Mouse (Mus musculus) spleen, adult 2 months (tissue): ENCODE measurements at regions not wholly inside any gene's neighbourhood (a gene's known extent, or its start where the extent isn't known, plus 50 kb on each side); places are given as distances from the start of the nearest gene placed in this dataset.

Experiments
- DNase-seq, 2 experiments: peaks; one replicate each; pipeline versions ENCODE4 v3.0.0 to v3.0.0-alpha.2; 2012 to 2021; ENCODE audit warnings: low spot score in 2 of 2, low read depth in 1 of 2
- H3K27ac ChIP-seq: fragments of 200-500 bp; 2 replicates; pipeline ENCODE4 v1.5.1; 2012; ENCODE audit warnings: low read length, inconsistent platforms; ENCODE audit not compliant: insufficient read depth
- H3K27me3 ChIP-seq: fragments of 200-500 bp; 2 replicates; pipeline ENCODE4 v1.6.1; 2012; ENCODE audit warnings: mild to moderate bottlenecking, moderate library complexity, low read length, inconsistent platforms; ENCODE audit not compliant: control insufficient read depth, insufficient read depth
- H3K36me3 ChIP-seq: fragments of 200-500 bp; 2 replicates; pipeline ENCODE4 v1.6.1; 2012; ENCODE audit warnings: mild to moderate bottlenecking, low read length, inconsistent platforms; ENCODE audit not compliant: control insufficient read depth, insufficient read depth
- H3K4me1 ChIP-seq: fragments of 200-500 bp; 2 replicates; pipeline ENCODE4 v1.6.1; 2011; ENCODE audit warnings: inconsistent platforms; ENCODE audit not compliant: control insufficient read depth, insufficient read depth, insufficient read length
- H3K4me3 ChIP-seq: fragments of 200-500 bp; 2 replicates; pipeline ENCODE4 v1.5.1; 2011; ENCODE audit warnings: mild to moderate bottlenecking, inconsistent platforms; ENCODE audit not compliant: insufficient read depth, insufficient read length; ENCODE audit errors: extremely low read depth
- CTCF ChIP-seq: fragments of 200-500 bp; IDR thresholded peaks from 2 replicates; pipeline ENCODE4 v1.5.1; 2011; ENCODE audit warnings: mild to moderate bottlenecking, inconsistent platforms; ENCODE audit not compliant: insufficient read depth, insufficient read length, insufficient replicate concordance; ENCODE audit errors: extremely low read depth
- POLR2A ChIP-seq: fragments of 200-500 bp; IDR thresholded peaks from 2 replicates; pipeline ENCODE4 v1.6.1; 2011; ENCODE audit warnings: low read depth, low read length, inconsistent platforms
- WGBS: fragments of 180-500 bp; shearing (Covaris S2); methylation state at CpG from one replicate; pipeline ENCODE4 v1.1.7; 2018; 5-methylcytosine and 5-hydroxymethylcytosine counted together

DNA sequence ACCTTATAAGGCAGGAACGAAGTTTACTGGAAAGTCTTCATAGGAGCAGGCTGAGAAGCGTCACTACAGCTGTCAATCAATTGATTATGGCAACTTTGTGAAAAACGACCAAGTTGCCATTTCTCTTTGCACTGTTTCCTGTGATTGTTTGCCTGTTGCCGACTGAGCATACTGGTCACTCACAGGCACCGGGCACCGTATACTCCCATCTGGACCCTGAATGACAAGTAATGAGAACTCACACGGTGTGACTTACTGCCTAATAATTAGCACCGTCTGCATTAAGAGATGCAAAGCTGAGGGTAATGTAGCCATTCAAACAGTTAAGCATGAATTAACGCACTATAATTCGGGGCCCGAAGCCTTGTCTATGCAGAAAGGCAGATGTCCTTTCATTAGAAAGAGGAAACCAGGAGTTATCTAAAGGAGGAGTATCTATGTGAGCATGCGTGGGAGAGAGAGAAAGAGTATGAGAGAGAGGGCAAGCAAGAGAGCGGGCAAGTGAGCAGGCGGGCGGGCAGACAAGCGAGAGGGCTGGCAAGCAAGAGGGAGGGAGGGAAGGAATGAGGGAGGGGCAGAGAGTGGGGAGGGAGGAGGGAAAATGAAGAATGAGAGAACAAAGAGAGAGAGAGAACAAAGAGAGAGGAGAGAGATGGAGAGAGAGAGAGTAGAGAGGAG is 231.4 kb upstream of the Arid2 start:
- no peak for DNase-seq
- TF ChIP-seq POLR2A (no peak), CTCF (no peak)
- 65% methylated on average over 16 of the region's 16 CpGs for WGBS
- no peak overlapping the region for H3K4me3 ChIP-seq
- H3K27ac ChIP-seq, result no peak overlapping the region
- no peaks in the 10 kb centered on the region for H3K4me1 ChIP-seq
- H3K27me3 ChIP-seq, result no peaks in the 10 kb centered on the region
- H3K36me3 ChIP-seq, result no peaks in the 10 kb centered on the region

DNA sequence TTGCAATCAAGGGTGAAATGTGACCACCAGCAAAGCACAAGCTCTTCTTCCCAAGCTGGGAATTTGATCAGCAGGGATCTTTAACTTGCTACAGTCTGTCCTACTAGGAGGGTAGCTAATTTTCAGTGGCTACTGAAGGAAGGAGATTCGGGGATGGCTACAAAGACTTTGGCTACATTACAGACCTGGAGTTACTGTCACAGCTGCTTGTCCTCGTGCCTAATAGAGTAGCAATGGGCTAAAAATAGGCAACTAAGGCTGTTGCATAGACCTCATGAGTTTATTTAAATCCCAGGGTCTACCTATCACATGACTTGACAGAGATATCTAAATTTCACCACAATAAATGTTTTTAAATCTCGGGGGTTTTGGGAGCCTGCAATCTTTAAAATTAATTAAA is 227.7 kb upstream of the Arid2 start:
- no peak for DNase-seq
- H3K27ac ChIP-seq, result no peak overlapping the region
- H3K36me3 ChIP-seq, result no peaks in the 10 kb centered on the region
- no peaks in the 10 kb centered on the region for H3K27me3 ChIP-seq
- H3K4me3 ChIP-seq, result no peak overlapping the region
- 64% methylated on average over 3 of the region's 3 CpGs for WGBS
- no peaks in the 10 kb centered on the region for H3K4me1 ChIP-seq
- TF ChIP-seq POLR2A, result no peak
- TF ChIP-seq CTCF, result no peak

DNA sequence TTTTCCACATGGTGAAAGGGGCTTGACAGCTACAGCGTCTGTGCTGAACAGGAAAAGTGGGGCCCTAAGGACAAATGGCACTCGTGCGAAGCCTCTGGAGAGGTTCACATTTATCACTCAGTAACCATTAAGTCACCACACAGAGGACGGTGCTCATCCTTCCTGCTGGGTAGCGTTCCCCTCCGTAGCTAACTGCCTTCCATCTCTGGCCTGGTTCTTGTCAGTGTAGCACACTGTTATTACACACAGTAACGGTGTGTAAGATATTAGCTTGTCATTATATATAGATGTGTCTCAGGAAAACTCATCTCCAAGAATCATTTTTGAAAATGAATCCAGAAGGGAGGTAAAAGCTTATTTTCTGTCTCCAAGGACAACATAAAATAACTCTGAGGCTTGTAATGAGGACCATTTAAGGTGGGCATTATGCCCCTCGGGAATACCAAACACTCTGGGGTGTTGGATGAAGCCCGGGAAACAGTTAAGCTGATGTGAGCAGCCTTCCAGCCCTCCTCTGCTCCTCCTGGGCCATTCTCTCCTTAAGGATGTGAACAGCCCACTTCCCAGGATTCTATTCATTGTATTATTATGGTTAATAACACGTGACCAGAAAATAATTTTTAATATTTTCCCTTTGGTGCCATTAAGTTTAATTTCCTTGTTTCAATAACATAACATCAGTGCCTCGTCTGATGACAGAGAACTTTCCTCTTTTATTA is 222.7 kb upstream of the Arid2 start:
- no peaks in the 10 kb centered on the region for H3K36me3 ChIP-seq
- DNase-seq, result no peak
- 82% methylated on average over 11 of the region's 11 CpGs for WGBS
- H3K4me1 ChIP-seq, result no peaks in the 10 kb centered on the region
- no peak overlapping the region for H3K4me3 ChIP-seq
- TF ChIP-seq POLR2A (no peak), CTCF (no peak)
- H3K27ac ChIP-seq, result no peak overlapping the region
- no peaks in the 10 kb centered on the region for H3K27me3 ChIP-seq

DNA sequence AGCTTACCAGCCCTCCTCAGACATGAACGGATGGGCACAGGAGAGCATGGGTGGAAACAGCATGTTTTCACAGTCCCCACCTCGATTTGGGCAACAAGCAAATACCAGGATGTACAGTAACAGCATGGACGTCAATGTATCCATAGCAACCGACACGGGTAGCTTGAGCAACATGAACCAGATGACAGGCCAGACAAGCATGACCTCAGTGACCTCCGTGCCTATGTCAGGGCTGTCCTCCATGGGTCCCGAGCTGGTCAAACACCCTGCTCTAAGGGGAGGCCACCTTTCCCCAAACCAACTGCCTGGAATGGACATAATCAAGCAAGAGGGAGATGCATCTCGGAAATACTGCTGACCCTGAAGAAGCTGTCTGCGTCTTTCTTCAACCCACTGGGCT is 211.7 kb upstream of the Arid2 start:
- no peaks in the 10 kb centered on the region for H3K4me1 ChIP-seq
- WGBS, result 88% methylated on average over 9 of the region's 9 CpGs
- no peak for DNase-seq
- H3K27ac ChIP-seq, result no peak overlapping the region
- TF ChIP-seq POLR2A, result no peak
- no peak for TF ChIP-seq CTCF
- H3K27me3 ChIP-seq, result no peaks in the 10 kb centered on the region
- no peaks in the 10 kb centered on the region for H3K36me3 ChIP-seq
- H3K4me3 ChIP-seq, result no peak overlapping the region

DNA sequence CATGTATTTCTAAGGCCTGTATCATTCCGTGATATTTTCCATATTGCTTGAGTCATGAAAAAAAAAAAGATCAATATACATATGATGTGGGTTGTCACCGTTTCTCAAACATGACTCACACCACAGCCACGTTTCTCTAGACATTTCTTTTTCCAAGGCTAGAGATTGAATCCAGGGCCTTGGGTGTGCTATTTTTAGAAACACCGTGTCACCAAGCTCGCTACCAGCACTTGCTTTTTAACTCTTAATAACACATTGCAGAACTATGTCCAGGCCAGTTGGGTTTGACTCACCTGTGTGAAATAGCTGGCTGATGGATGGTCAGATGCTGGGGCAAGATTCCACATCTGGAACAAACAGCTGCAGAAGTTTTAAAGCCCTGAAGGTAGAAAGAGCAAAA is 209.6 kb upstream of the Arid2 start:
- H3K27ac ChIP-seq, result no peak overlapping the region
- no peaks in the 10 kb centered on the region for H3K36me3 ChIP-seq
- no peaks in the 10 kb centered on the region for H3K27me3 ChIP-seq
- no peaks in the 10 kb centered on the region for H3K4me1 ChIP-seq
- no peak overlapping the region for H3K4me3 ChIP-seq
- DNase-seq, result no peak
- WGBS, result 60% methylated on average over 5 of the region's 5 CpGs
- TF ChIP-seq CTCF, result no peak
- TF ChIP-seq POLR2A, result no peak

DNA sequence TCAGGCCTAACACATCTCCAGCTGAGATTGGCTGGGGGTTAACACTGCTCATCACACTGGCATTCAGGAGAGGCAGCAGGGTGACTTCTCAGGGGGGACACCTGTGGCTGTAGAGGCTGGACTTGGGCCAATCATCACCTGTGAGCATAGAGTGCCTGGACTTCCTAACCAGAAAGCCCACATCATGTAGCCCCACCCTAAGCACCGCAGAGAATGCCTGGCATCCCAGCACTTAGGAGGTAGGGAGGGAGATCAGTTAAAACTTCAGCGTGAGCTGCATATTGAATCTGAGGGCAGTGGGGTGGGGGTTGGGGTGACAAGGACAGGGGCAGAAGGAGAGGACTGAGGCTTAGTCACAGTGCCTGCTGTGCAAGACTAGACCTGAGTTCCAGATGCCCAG is 208.7 kb upstream of the Arid2 start:
- Histone ChIP-seq H3K4me1 (no peaks in the 10 kb centered on the region), H3K4me3 (no peak overlapping the region), H3K27me3 (no peaks in the 10 kb centered on the region), H3K36me3 (no peaks in the 10 kb centered on the region), H3K27ac (no peak overlapping the region)
- no peak for TF ChIP-seq CTCF
- no peak for TF ChIP-seq POLR2A
- DNase-seq, result no peak
- WGBS, result 85% methylated on average over 2 of the region's 2 CpGs

DNA sequence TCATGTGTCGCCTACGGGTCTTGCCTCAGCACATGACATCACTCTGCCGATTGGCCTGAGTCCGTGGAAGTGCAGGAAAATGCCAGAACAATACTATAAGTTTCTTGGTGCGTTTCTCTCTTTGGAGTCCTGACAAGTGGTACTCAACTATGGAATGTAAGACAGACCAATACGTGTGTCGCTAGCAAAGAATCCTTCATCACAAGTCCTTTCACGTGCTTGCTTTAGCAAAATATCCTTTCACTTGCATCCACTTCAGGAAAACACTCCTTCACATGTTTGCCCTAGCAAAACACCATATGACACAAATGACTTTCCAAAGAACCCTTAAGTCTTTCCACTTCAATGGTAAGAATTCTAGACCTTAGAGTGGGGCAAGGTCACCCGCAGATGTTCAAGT is 197.6 kb upstream of the Arid2 start:
- TF ChIP-seq POLR2A (no peak), CTCF (no peak)
- no peak for DNase-seq

More for the DNA sequence above, 197.6 kb upstream of the Arid2 start:
- Histone ChIP-seq H3K27me3 (no peaks in the 10 kb centered on the region), H3K27ac (no peak overlapping the region), H3K36me3 (no peaks in the 10 kb centered on the region), H3K4me3 (no peak overlapping the region), H3K4me1 (no peaks in the 10 kb centered on the region)
- WGBS, result 90% methylated on average over 9 of the region's 9 CpGs
